Mouse (Mus musculus): ENCODE measurements at regions not wholly inside any gene's neighbourhood (a gene's known extent, or its start where the extent isn't known, plus 50 kb on each side); places are given as distances from the start of the nearest gene placed in this dataset.

DNA sequence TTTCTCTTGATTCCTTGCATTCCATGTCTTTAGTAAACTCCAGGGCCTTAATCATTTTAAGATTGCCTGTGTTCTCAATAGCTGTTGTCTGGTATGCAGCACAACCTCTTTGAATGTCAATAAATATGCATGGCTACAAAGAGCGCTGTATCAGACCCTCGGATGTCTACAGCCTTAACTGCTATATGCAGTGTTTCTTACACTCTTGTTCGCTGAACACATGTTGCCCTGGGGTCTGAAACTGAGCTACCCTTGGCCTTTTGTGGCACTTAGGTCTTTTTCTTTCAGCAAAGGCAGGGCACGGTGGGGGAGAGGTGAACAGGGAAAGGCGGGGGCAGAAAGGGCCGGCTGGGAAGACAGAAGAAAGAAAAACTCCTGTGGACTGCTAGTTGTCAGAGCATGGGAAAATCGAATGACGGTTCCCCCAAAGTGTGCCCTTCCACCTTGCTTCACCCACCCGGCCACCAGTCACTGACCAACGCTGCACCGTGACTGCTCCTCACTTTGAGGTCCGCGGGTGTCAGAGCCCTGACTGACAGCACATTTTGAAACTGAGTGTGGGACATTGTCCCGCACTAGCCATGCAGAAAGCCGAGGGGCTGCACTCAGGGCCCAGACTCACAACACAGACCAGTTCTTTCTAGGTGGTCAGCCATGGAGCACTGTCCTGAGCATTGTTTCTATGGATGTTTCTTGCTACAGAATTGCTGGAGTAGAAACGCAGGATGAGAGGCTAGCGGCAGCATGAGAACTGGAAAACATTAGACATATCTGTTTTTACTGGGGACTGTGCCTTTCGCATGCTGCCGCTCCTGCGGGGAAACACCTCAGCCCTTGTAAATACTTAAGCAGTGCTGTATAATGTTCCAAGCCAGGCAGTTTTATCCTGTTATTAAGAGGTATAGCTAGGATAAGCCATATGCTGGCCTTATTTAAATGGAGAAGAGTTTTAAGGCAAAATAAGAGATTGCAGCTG, 804.6 kb upstream of the Pou3f3 start:
- Histone ChIP-seq H3K4me3 (no peak overlapping the region), H3ac (ENCODE audit: control insufficient read depth, insufficient read length) (no peak overlapping the region), H3K79me2 (ENCODE audit: control insufficient read depth, insufficient read depth) (no peaks in the 10 kb centered on the region), H3K27me3 (ENCODE audit: control insufficient read depth, insufficient read depth, insufficient read length) (no peaks in the 10 kb centered on the region), H3K36me3 (ENCODE audit: control insufficient read depth, insufficient read depth) (no peaks in the 10 kb centered on the region), H3K4me2 (ENCODE audit: low read depth) (no peak overlapping the region)
- TF ChIP-seq TCF12 (IDR thresholded peaks at IDR 0.05; ENCODE audit: insufficient read depth, poor library complexity, severe bottlenecking) (no peak), USF1 (IDR thresholded peaks at IDR 0.05; ENCODE audit: low read depth) (no peak), MYOD1 (IDR thresholded peaks at IDR 0.05; ENCODE audit: control insufficient read depth in 1 of 3, insufficient read length in 2 of 3, low read depth in 2 of 3) (no peak), CEBPB (IDR thresholded peaks at IDR 0.05; ENCODE audit: insufficient read depth, poor library complexity, severe bottlenecking) (no peak), REST (IDR thresholded peaks at IDR 0.05; ENCODE audit: insufficient read depth, insufficient read length) (no peak), E2F4 (IDR thresholded peaks at IDR 0.05; ENCODE audit: insufficient read depth) (no peak), POLR2AphosphoS2 (IDR thresholded peaks at IDR 0.05; ENCODE audit: insufficient read length, low read depth) (no peak), MAX (IDR thresholded peaks at IDR 0.05; ENCODE audit: low read depth) (no peak), TCF3 (IDR thresholded peaks at IDR 0.05; ENCODE audit: insufficient read length, low read depth) (no peak), SRF (IDR thresholded peaks at IDR 0.05; ENCODE audit: control insufficient read depth, insufficient read length, low read depth) (no peak), MYOG (IDR thresholded peaks at IDR 0.05; ENCODE audit: control insufficient read depth in 1 of 3, insufficient read depth in 1 of 3, insufficient read length in 2 of 3, low read depth in 2 of 3) (no peak), POLR2A (IDR thresholded peaks at IDR 0.05; ENCODE audit: insufficient read length, low read depth) (no peak)

DNA sequence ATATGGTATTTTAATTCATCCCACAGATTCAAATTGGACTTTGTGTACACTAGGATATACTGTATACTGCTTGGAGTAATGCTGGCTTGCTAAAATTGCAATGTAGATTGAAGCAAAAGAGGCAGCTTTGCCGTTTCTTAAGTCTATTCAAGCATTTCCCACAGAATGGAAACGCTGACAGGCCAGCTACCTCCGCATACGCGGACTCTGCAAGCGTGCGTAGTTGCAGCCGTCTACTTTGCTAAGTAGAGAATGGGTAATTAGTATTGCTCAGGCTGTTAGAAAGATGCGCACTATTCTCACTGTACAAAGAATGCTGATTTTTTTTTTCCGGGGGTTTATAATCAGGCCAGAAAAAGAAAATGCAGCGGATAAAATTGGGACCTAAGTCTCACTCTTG, 803.8 kb upstream of the Pou3f3 start:
- Histone ChIP-seq H3K36me3 (ENCODE audit: control insufficient read depth, insufficient read depth) (no peaks in the 10 kb centered on the region), H3K4me3 (no peak overlapping the region), H3K4me2 (ENCODE audit: low read depth) (no peak overlapping the region), H3K79me2 (ENCODE audit: control insufficient read depth, insufficient read depth) (no peaks in the 10 kb centered on the region), H3ac (ENCODE audit: control insufficient read depth, insufficient read length) (no peak overlapping the region), H3K27me3 (ENCODE audit: control insufficient read depth, insufficient read depth, insufficient read length) (no peaks in the 10 kb centered on the region)
- TF ChIP-seq TCF3 (IDR thresholded peaks at IDR 0.05; ENCODE audit: insufficient read length, low read depth) (no peak), REST (IDR thresholded peaks at IDR 0.05; ENCODE audit: insufficient read depth, insufficient read length) (no peak), SRF (IDR thresholded peaks at IDR 0.05; ENCODE audit: control insufficient read depth, insufficient read length, low read depth) (no peak), USF1 (IDR thresholded peaks at IDR 0.05; ENCODE audit: low read depth) (no peak), POLR2AphosphoS2 (IDR thresholded peaks at IDR 0.05; ENCODE audit: insufficient read length, low read depth) (no peak), MAX (IDR thresholded peaks at IDR 0.05; ENCODE audit: low read depth) (no peak), E2F4 (IDR thresholded peaks at IDR 0.05; ENCODE audit: insufficient read depth) (no peak), MYOD1 (IDR thresholded peaks at IDR 0.05; ENCODE audit: control insufficient read depth in 1 of 3, insufficient read length in 2 of 3, low read depth in 2 of 3) (no peak), POLR2A (IDR thresholded peaks at IDR 0.05; ENCODE audit: insufficient read length, low read depth) (no peak), TCF12 (IDR thresholded peaks at IDR 0.05; ENCODE audit: insufficient read depth, poor library complexity, severe bottlenecking) (no peak), MYOG (IDR thresholded peaks at IDR 0.05; ENCODE audit: control insufficient read depth in 1 of 3, insufficient read depth in 1 of 3, insufficient read length in 2 of 3, low read depth in 2 of 3) (no peak), CEBPB (IDR thresholded peaks at IDR 0.05; ENCODE audit: insufficient read depth, poor library complexity, severe bottlenecking) (no peak)

DNA sequence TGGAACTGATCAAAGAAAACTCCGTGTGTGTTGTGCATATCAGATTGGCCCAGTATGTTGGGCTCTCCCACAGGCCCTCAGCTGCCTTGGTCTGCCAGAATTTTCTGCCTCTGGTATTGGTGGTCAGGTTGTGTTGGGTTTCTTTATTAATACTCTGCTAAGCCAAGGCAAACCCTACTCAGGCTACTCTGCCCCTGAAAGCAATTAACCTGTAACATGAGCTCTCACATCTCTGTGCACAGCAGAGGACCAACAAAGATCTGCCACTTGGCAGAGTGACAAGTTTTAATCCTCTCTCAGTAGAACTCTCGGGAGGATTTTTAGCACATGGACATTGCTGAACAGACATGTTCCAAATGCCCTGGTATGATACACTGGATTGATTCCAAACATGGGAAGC, 803.2 kb upstream of the Pou3f3 start:
- H3ac ChIP-seq (ENCODE audit: control insufficient read depth, insufficient read length), result no peak overlapping the region
- no peaks in the 10 kb centered on the region for H3K36me3 ChIP-seq (ENCODE audit: control insufficient read depth, insufficient read depth)
- TF ChIP-seq USF1 (IDR thresholded peaks at IDR 0.05; ENCODE audit: low read depth) (no peak), POLR2A (IDR thresholded peaks at IDR 0.05; ENCODE audit: insufficient read length, low read depth) (no peak), CEBPB (IDR thresholded peaks at IDR 0.05; ENCODE audit: insufficient read depth, poor library complexity, severe bottlenecking) (no peak), MYOG (IDR thresholded peaks at IDR 0.05; ENCODE audit: control insufficient read depth in 1 of 3, insufficient read depth in 1 of 3, insufficient read length in 2 of 3, low read depth in 2 of 3) (no peak), TCF3 (IDR thresholded peaks at IDR 0.05; ENCODE audit: insufficient read length, low read depth) (no peak), E2F4 (IDR thresholded peaks at IDR 0.05; ENCODE audit: insufficient read depth) (no peak), REST (IDR thresholded peaks at IDR 0.05; ENCODE audit: insufficient read depth, insufficient read length) (no peak), TCF12 (IDR thresholded peaks at IDR 0.05; ENCODE audit: insufficient read depth, poor library complexity, severe bottlenecking) (no peak), MYOD1 (IDR thresholded peaks at IDR 0.05; ENCODE audit: control insufficient read depth in 1 of 3, insufficient read length in 2 of 3, low read depth in 2 of 3) (no peak), POLR2AphosphoS2 (IDR thresholded peaks at IDR 0.05; ENCODE audit: insufficient read length, low read depth) (no peak), SRF (IDR thresholded peaks at IDR 0.05; ENCODE audit: control insufficient read depth, insufficient read length, low read depth) (no peak), MAX (IDR thresholded peaks at IDR 0.05; ENCODE audit: low read depth) (no peak)
- no peaks in the 10 kb centered on the region for H3K79me2 ChIP-seq (ENCODE audit: control insufficient read depth, insufficient read depth)
- H3K4me3 ChIP-seq, result no peak overlapping the region
- no peak overlapping the region for H3K4me2 ChIP-seq (ENCODE audit: low read depth)
- H3K27me3 ChIP-seq (ENCODE audit: control insufficient read depth, insufficient read depth, insufficient read length), result no peaks in the 10 kb centered on the region

DNA sequence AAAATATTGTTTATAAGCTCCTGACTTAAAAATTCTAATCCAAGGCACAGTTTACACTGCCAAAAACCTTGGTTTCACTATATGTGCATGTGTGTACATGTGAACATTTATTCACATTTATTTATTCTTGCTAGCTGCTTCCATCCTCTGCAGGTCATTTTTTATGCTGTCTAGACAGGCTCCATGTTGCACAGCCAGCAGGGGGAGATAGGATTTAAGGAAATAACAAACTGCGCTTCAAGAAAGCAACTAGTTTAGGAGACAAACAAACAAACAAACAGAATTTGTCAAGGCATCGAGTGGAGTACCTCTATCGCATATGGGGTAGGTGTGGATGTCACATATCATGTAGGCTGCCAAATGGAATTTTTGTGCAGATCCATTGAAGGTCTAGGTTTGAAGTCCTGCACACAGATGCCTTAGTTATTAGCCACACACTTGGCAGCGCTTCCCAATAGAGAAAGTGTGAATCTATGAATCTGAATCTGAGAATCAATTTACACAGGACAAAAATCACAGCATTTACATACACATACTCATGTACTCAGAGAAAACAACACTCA, 797.7 kb upstream of the Pou3f3 start:
- no peak overlapping the region for H3K4me2 ChIP-seq (ENCODE audit: low read depth)
- TF ChIP-seq E2F4 (IDR thresholded peaks at IDR 0.05; ENCODE audit: insufficient read depth), result no peak
- TF ChIP-seq TCF3 (IDR thresholded peaks at IDR 0.05; ENCODE audit: insufficient read length, low read depth), result no peak
- TF ChIP-seq TCF12 (IDR thresholded peaks at IDR 0.05; ENCODE audit: insufficient read depth, poor library complexity, severe bottlenecking), result no peak
- TF ChIP-seq POLR2A (IDR thresholded peaks at IDR 0.05; ENCODE audit: insufficient read length, low read depth), result no peak
- no peak for TF ChIP-seq USF1 (IDR thresholded peaks at IDR 0.05; ENCODE audit: low read depth)
- no peak for TF ChIP-seq POLR2AphosphoS2 (IDR thresholded peaks at IDR 0.05; ENCODE audit: insufficient read length, low read depth)
- no peak for TF ChIP-seq REST (IDR thresholded peaks at IDR 0.05; ENCODE audit: insufficient read depth, insufficient read length)
- no peak for TF ChIP-seq MAX (IDR thresholded peaks at IDR 0.05; ENCODE audit: low read depth)
- TF ChIP-seq MYOD1 (IDR thresholded peaks at IDR 0.05; ENCODE audit: control insufficient read depth in 1 of 3, insufficient read length in 2 of 3, low read depth in 2 of 3), result no peak
- TF ChIP-seq SRF (IDR thresholded peaks at IDR 0.05; ENCODE audit: control insufficient read depth, insufficient read length, low read depth), result no peak
- no peak for TF ChIP-seq CEBPB (IDR thresholded peaks at IDR 0.05; ENCODE audit: insufficient read depth, poor library complexity, severe bottlenecking)
- no peak for TF ChIP-seq MYOG (IDR thresholded peaks at IDR 0.05; ENCODE audit: control insufficient read depth in 1 of 3, insufficient read depth in 1 of 3, insufficient read length in 2 of 3, low read depth in 2 of 3)
- no peaks in the 10 kb centered on the region for H3K79me2 ChIP-seq (ENCODE audit: control insufficient read depth, insufficient read depth)
- no peak overlapping the region for H3K4me3 ChIP-seq
- no peaks in the 10 kb centered on the region for H3K27me3 ChIP-seq (ENCODE audit: control insufficient read depth, insufficient read depth, insufficient read length)
- H3ac ChIP-seq (ENCODE audit: control insufficient read depth, insufficient read length), result no peak overlapping the region
- no peaks in the 10 kb centered on the region for H3K36me3 ChIP-seq (ENCODE audit: control insufficient read depth, insufficient read depth)
